Mouse (Mus musculus): ENCODE measurements around the gene Popdc2.

Popdc2 gene

GRCm38 (mm10) chr16:38377546-38377945 is 15.5 kb downstream of the Popdc2 start:
- DNase-seq: no peak

DNA sequence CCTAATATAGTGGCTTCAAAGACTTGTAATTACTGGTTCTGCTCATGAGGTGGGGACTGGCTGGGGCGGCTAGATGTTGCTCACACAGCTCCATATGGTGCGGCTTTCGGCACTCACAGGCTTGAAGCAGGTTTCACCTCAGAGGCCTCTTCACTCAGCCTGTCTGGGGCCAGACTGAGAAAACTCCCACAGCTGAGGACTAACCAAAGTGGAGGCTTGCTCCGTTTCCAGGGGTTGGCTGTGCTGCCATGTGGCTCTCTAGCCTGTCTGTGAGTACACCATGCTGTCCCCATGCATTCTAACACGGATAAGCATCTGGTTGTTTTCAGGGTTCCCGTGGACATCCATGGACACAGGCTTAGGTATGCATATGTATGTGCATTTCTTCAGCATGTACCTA is 16.6 kb downstream of the Popdc2 start:
- no peak for DNase-seq

DNA sequence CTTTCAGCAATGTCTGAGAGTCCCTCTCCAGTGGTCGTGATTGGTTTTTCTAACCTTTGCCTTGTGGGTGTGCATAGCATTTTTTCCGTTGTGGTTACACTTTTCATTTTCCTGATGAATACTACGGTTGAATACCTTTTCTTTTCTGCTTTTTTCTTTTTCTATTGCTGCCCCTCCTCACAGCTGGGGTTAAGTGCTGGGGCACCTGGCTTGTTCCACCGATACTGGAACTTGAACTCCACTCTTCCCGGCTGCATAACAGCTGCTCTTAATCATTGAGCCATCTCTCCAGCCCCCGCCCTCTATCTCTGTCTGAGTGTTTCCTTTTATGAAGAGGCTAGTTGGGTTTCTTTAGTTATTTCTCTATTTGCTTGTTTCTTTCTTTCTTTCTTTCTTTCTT is 17.1 kb downstream of the Popdc2 start:
- DNase-seq: no peak

DNA sequence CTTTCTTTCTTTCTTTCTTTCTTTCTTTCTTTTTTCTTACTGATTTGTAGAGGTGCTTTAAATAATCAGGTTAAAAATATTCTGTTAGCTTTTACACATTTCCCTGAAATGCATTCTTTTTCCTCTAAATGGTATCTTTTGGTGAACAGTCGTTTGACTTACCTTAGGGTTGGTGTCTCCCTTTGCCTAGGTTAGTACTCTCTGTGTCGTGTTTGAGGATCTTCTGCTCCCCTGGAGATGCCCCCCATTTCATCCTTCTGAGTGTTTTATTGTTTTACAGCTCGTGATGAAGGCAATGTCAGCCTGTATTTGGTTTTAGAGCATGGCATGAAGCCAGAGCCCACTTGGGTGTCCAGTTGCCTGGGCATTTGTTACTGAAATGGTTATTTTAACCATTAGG is 17.5 kb downstream of the Popdc2 start:
- DNase-seq: no peak

DNA sequence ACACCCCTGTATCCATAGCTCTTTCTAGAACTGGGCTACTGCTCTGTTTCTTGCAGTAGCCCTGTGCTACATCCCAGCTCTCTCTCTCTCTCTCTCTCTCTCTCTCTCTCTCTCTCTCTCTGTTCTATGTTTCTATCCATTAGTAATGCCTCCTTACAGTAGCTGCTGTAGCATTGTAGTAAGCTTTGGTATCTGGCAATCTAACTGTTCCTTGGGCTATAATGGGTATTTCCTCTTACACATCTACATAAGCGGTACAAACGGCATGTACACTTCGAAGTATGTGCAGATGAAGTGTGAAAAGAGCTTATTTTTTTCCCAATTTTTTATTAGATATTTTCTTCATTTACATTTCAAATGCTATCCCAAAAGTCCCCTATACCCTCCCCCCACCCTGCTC is 17.9 kb downstream of the Popdc2 start:
- no peak for DNase-seq

DNA sequence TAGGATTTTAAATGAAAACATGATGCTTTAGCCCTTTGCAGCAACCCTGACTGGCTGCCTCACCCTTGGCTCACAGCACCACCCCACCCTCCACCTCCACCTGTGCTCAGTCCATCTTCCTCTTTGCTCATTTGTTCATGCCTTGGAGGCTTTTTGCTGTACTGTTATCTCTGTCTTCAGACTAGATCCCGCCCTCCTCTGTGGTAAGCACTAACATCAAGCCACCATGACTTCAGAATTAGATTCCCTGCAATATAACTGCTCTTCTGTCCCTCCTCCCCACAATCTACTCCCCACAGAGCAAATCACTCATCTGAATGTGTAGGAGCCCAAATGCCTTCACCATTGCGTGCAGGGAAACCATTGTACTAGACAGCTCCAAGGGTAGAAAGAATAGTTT is 21.7 kb downstream of the Popdc2 start:
- no peak for DNase-seq

DNA sequence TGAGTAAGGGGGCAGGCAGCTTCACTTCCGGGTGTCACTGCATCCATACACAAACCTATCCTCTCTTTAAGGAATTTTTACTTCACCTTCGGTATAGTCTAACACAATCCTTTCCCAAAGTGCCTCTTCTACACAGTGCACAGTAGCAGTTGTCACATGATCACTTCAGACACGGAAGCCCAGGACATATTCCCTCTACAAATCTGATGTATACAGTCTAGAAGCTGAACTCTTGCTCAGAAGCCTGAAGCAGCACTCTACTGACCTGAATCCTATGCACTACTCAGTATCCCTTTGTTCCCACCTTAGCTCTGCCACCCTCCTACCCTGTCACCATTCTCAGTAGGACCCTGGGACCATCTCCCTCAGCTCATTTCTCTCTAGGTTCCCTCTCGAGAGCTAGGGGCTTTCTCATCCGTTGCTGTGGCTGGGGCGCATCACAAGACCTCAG is 23.2 kb downstream of the Popdc2 start:
- no peak for DNase-seq

DNA sequence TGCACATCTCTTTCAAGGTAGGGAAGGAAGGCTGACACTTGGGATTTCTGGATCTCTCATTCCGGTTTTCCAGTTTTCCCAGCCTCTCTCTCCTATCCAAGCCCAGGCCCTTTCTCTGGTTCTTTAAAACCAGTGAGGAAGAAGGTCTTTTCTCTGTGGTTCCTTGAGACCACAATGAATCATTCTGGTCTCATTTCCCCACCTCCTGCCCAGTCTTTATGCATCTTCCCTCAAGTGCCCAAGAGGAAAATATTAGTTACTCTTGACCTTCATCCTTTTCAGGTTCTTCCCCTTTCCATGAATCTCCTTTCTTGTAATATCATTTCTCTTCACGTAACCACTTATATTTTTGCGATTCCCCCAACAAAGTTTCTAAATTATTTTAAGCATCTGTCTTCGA is 23.7 kb downstream of the Popdc2 start:
- no peak for DNase-seq

- DNase-seq: no peak
Measured at GRCm38 (mm10) chr16:38387389-38387788, 25.4 kb downstream of the Popdc2 start.

DNA sequence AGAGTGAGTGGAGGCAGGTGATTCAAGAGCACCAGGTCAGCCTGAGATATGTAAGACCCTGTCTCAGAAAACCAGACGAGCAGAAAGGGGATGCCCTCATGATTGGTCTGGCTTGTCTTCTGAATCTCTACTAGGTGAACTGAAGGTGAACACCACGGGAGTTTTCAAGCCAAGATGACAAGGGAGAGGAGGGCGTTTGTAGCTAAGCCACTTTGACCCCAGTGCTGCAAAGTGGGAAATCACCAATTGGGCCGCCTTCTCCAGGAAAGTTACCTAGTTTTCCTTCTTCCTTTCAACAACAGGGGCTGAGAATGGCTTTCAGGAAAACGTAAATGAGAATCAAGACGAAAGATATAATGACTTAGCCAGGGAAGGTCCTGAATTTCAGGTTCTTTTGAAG is 26.7 kb downstream of the Popdc2 start:
- DNase-seq: no peak

GRCm38 (mm10) chr16:38389284-38389893 is 27.4 kb downstream of the Popdc2 start:
- no peak for DNase-seq

GRCm38 (mm10) chr16:38390322-38390721 is 28.3 kb downstream of the Popdc2 start:
- DNase-seq: no peak

DNA sequence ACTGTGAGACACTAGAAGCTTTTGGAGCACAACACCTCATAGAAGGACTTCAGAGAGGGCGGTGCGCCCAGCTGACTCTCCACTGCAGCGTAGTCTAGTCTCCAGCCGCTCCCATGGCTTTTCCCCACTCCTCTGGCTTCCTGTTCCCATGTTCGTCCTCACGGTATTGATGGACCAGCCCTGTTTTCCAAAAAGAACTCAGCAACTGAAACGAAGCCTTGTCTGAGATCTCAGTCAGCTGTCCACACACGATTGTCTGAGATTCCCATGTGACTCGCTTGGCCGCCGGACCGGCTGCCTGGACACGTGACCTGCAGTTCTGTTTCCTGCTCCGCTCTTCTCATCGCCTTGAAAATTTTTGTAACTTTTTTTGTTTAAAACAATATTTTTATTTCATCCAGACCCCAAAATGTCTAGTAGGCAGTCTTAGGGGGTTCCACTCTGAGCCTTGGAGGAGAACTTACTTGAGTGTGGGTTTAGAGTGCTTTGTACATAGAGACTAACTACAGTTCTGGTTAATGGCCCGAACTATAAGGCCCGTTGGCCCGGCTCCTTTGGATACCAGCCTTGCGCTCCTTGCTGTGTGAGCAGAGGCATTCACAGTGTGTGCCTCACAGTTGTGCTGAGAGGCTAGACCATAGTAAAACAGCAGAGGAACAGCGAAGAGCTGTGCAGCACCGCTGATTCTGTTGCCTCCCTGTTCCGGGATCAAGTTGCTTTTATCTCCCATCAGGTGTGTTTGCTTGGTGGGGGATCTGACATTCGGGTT is 30.3 kb downstream of the Popdc2 start:
- DNase-seq: peak; percentile 55

- DNase-seq: peak; percentile 53
Measured at GRCm38 (mm10) chr16:38394191-38394618, 32.2 kb downstream of the Popdc2 start.

GRCm38 (mm10) chr16:38395060-38395730 is 33.2 kb downstream of the Popdc2 start:
- DNase-seq: no peak

- peak; percentile 77 for DNase-seq
Measured at GRCm38 (mm10) chr16:38396155-38396554, 34.1 kb downstream of the Popdc2 start.

DNA sequence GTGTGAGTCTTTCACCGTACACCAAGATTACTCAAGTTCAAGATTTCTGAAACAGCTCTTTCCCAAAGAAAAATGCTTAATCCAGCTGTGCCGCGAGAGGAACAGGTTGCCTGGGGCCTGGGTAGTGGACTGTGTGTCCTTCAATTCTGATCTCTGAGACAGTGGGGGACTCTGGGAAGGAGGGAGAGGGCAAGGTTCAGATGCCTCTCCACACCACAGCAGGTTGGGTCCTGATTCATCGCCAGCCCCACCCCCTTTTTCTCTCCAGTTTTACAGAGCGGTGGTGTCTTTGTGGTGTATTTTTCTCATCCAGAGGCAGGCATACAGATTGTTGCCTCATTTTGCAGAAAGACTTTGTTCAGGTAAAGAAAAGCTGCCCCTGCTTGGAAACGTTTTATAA is 36.3 kb downstream of the Popdc2 start:
- no peak for DNase-seq

- peak; percentile 16 for DNase-seq
Measured at GRCm38 (mm10) chr16:38399076-38399475, 37.1 kb downstream of the Popdc2 start.

GRCm38 (mm10) chr16:38399531-38400231 is 37.7 kb downstream of the Popdc2 start:
- peak; percentile 73 for DNase-seq

GRCm38 (mm10) chr16:38400311-38400960 is 38.4 kb downstream of the Popdc2 start:
- no peak for DNase-seq

DNA sequence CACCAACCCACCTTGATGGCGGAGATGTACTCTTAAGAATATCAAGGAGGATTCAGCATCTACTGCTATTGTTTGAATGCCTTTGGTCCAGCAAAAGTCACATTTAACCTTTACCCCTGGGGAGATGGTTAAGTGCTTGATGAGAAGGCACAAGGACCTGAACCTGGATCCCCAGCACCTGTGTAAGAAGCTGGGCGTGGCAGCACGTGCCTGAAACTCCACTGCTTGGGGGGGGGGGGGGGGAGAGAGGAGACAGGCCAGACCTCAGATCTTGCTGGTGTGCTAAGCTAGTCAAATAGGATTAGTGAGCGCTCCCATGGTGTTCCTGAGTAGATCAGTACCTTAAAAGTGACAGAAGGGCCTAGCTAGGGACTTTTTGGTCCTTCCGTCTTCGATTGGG is 39.5 kb downstream of the Popdc2 start:
- no peak for DNase-seq

DNA sequence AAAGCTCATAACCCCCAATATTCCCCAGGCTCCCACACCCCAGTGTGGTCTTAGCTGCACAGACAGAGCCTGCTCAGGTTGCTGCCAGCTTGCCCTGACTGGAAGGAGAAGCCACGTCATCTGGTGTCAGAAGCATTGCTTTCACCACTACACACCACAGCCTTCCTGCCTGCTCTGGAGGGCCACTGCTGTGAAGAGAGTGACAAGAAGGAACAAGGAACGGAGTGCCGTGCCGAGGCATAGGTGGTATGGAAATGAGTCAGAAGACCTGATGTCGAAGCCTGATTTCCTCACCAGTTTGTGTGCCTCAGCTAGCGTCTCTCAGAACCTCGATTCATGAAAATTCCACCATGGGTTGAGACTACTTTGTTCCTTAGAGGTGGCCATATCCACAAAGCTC is 41.6 kb downstream of the Popdc2 start:
- DNase-seq: peak; percentile 19

DNA sequence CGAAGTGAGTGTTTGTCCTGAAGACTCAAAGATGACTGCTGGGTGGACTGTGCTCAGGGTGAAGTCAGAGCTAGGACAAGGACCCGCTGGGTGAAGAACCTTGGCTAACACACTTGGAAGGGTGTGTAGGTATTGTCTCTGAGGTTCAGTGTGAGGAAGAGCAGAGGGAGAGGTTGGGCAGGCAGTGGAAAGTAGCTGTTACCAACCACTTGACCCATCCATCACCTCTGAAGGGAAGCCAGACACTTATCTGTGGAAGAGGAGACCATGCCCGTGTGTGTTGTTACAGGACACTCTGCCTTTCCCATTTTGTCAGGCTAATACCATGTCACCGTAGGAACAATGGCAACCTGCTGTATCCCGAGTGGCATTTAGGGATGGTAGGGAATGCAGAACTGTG is 44.3 kb downstream of the Popdc2 start:
- DNase-seq: no peak
